Mouse (Mus musculus) liver, embryonic 16.5 days (tissue): ENCODE measurements around the gene Ano6. TPM values are rescaled to one million over a fixed set of nuclear protein-coding genes. Genes with fewer than 3 reads are reported as not detected.

Experiments used
- ATAC-seq: fragments of 200-750 bp; cut with Nextera tagmentation; 2 replicates; pipeline ENCODE4 v1.8.0; 2017; ENCODE audit warnings: low read depth, mild to moderate bottlenecking, moderate number of reproducible peaks, moderate library complexity
- H3K27ac ChIP-seq: fragments of 300-500 bp; sonication (generic); 2 replicates; pipeline ENCODE4 v1.5.1; 2014; ENCODE audit warnings: mild to moderate bottlenecking, low read length
- H3K27me3 ChIP-seq: fragments of 300-500 bp; sonication (generic); 2 replicates; pipeline ENCODE4 v1.6.1; 2014; ENCODE audit warnings: low read depth, low read length, mixed read lengths; ENCODE audit not compliant: control insufficient read depth, insufficient read depth
- H3K36me3 ChIP-seq: fragments of 300-500 bp; sonication (generic); 2 replicates; pipeline ENCODE4 v1.6.1; 2014; ENCODE audit warnings: mild to moderate bottlenecking; ENCODE audit not compliant: control insufficient read depth, insufficient read depth
- H3K4me1 ChIP-seq: fragments of 300-500 bp; sonication (generic); 2 replicates; pipeline ENCODE4 v1.6.1; 2014; ENCODE audit warnings: low read depth, low read length, mixed read lengths; ENCODE audit not compliant: control insufficient read depth
- H3K4me2 ChIP-seq: fragments of 300-500 bp; sonication (generic); 2 replicates; pipeline ENCODE4 v1.6.1; 2014; ENCODE audit warnings: low read depth, low read length, mixed read lengths
- H3K4me3 ChIP-seq: fragments of 300-500 bp; sonication (generic); 2 replicates; pipeline ENCODE4 v1.5.1; 2014; ENCODE audit warnings: low read depth, mild to moderate bottlenecking, low read length
- H3K9ac ChIP-seq: fragments of 300-500 bp; sonication (generic); 2 replicates; pipeline ENCODE4 v1.6.1; 2014; ENCODE audit warnings: low read depth, low read length
- H3K9me3 ChIP-seq: fragments of 300-500 bp; sonication (generic); replicated peaks from 2 replicates; pipeline ENCODE4 v1.6.1; 2016; ENCODE audit warnings: low read length; ENCODE audit not compliant: control insufficient read depth
- WGBS: fragments of 180-500 bp; shearing (Covaris S2); extraction: QIAGEN DNeasy Blood & Tissue Kit; methylation state at CpG from one replicate; pipeline ENCODE4 v1.1.7; 2014; ENCODE audit not compliant: insufficient replicate concordance; 5-methylcytosine and 5-hydroxymethylcytosine counted together
- polyA plus RNA-seq: library from polyadenylated mRNA; unstranded; fragments of >200 nt; fragmentation: Nextera tagmentation; extraction: Ambion mirVana; gene quantifications from 2 replicates; pipeline ENCODE4 v1.2.1, GENCODE M21; 2015

Gene Ano6
- polyA plus RNA-seq, 1 experiment from 2014 or later = 10.5 TPM

DNA sequence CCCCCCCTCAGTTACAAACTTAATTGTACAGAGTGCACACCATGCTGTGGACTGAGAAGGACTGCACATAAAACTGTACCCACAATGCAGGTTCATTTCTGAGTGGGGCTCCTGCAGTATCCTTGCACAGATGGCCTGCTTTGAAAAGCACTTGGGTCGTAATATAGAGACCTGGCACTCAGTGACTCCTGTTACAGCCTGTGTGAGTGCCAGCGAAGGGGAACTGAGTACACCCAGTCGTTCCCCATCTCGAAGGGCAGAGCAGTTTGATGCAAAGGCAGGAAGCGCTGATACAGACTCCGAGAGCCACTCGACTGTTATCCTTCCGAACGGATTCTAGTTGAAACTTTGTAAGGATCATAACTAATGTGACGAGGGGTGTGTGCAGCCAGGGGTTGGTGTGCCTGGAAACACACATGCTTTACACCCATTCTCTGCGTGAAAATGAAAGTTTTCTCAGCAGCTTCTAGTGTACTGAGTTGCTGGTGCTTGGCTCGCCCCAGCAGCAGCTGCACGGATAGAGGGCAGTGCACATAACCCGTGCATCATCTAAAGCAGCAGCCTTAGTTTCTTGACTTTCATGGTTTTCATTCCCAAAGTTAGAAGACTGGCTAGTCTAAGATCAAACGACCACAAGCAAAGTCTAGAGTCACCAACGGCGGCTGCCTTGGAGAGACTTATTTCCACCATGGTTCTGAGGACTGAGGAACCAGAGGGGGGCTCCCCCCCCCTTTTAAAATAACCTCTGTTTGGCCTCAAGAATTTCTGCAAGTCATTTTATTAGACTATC is 74.9 kb downstream of the Ano6 start:
- Histone ChIP-seq H3K4me3 (no peak overlapping the region), H3K4me2 (no peak overlapping the region), H3K27me3 (no peaks in the 10 kb centered on the region), H3K9me3 (no peaks in the 10 kb centered on the region), H3K9ac (no peak overlapping the region), H3K27ac (no peak overlapping the region), H3K36me3 (no peaks in the 10 kb centered on the region), H3K4me1 (no peaks in the 10 kb centered on the region)
- no peak for ATAC-seq
- WGBS = 75% methylated on average over 17 of the region's 17 CpGs

DNA sequence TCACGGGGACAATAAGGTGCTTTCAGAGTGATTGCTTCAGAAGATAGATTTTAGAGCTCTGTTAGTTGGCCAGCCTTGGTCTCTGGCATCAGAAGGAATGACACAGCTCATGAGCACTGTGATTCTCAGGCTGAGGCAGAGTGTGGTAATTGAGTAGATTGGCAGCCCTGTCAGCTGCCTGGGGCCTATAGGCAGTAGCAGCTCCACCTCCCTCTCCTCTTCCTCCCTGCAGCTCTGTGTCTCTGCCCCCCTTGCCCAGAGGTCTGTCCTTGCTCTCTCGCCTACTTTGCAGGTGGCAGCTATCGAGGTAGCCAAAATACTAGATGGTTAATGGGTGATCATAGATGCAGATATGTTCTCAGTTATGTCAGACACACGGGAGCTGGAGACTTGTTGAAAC is 77.5 kb downstream of the Ano6 start:
- 61% methylated on average over 4 of the region's 4 CpGs for WGBS
- Histone ChIP-seq H3K4me1 (peaks cover 9% of the 10 kb centered on the region), H3K27me3 (no peaks in the 10 kb centered on the region), H3K9ac (no peak overlapping the region), H3K9me3 (no peaks in the 10 kb centered on the region), H3K36me3 (no peaks in the 10 kb centered on the region), H3K27ac (no peak overlapping the region), H3K4me2 (no peak overlapping the region), H3K4me3 (no peak overlapping the region)
- ATAC-seq = no peak

DNA sequence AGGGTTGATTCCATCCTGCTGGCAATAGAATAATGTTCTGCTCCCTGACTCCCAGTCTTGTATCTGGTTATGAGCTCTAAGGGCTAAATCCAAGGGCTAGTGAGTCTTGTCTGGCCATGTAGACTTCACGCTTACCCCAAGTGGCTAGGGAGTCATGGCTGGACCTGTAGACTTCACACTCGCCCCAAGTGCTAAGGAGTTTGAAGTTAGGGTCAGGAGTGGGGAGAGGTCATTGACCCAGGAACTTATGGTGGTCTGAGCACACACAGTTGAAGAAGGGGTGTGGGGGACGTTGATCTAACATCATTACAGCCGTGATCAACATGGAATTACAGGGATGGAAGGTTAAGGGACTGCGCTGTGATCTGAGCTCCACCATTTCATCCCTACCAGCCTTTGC is 79.0 kb downstream of the Ano6 start:
- Histone ChIP-seq H3K27ac (no peak overlapping the region), H3K9me3 (no peaks in the 10 kb centered on the region), H3K4me1 (peaks cover 11% of the 10 kb centered on the region), H3K9ac (no peak overlapping the region), H3K27me3 (no peaks in the 10 kb centered on the region), H3K4me3 (no peak overlapping the region), H3K4me2 (no peak overlapping the region), H3K36me3 (no peaks in the 10 kb centered on the region)
- 77% methylated on average over 5 of the region's 5 CpGs for WGBS
- no peak for ATAC-seq

DNA sequence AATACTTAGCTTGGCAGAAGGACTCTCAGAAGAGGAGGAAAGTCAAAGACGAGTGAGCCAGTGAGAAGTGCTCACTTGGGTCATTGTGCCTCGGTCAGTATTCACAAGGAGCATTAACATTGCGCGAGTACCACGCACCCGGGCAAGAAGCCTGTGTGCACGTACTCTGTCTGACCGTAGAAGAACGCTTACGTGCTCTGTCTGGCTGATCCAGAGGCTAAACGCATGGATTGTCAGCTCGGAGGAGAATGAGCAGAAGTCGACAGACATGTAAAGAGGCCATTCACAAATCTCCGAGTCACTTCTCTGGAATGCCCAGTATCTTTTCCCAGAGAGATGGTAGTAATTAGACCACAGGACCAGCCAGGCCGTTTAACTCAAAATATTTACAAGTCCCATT is 81.0 kb downstream of the Ano6 start:
- H3K36me3 ChIP-seq = no peaks in the 10 kb centered on the region
- ATAC-seq = no peak
- H3K27ac ChIP-seq = no peak overlapping the region
- no peak overlapping the region for H3K4me2 ChIP-seq
- 78% methylated on average over 15 of the region's 15 CpGs for WGBS
- H3K27me3 ChIP-seq = no peaks in the 10 kb centered on the region
- no peak overlapping the region for H3K9ac ChIP-seq
- H3K4me1 ChIP-seq = peaks cover 11% of the 10 kb centered on the region
- no peak overlapping the region for H3K4me3 ChIP-seq
- no peaks in the 10 kb centered on the region for H3K9me3 ChIP-seq

DNA sequence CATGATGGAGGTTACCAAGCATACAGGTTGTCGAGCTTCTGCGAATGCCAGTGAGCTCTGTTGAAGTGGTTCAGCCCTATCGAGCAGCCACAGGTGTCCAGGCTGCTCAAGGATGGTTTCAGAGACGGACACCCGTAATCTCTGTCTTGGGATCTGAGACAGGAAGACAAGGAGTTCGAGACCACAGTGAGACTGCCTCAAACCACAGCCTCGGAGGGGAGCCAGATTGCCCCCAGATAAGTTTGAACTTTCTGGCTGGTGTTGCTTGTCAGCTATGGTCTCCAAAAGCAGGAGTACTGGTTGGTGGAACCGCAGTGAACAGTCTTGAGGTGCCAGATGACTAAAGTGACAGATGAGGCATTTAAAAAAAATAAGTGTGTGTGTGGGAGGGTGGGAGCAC is 81.8 kb downstream of the Ano6 start:
- 27% methylated on average over 8 of the region's 8 CpGs for WGBS
- Histone ChIP-seq H3K27ac (no peak overlapping the region), H3K4me1 (peaks cover 11% of the 10 kb centered on the region), H3K27me3 (no peaks in the 10 kb centered on the region), H3K9ac (no peak overlapping the region), H3K9me3 (no peaks in the 10 kb centered on the region), H3K36me3 (no peaks in the 10 kb centered on the region), H3K4me2 (no peak overlapping the region), H3K4me3 (no peak overlapping the region)
- no peak for ATAC-seq

DNA sequence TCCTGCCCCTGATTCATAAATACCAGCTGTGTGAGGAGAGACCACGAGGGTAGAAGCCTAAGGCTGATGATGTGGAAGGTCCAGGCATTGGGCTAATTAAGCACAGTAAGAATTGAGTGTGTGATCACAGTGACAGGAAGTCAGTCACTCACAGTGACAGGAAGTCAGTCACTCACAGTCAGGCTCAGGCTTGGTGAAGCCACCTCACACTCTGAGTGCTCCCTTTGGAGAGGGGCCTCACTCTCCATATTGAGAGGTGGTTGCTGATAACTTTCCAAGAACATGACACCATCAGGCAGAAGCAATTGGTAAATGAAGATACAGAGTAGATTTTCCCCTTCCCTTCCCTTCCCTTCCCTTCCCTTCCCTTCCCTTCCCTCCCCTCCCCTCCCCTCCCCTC is 82.6 kb downstream of the Ano6 start:
- WGBS = 43% methylated on average over 1 of the region's 1 CpGs
- Histone ChIP-seq H3K4me2 (no peak overlapping the region), H3K36me3 (no peaks in the 10 kb centered on the region), H3K27ac (no peak overlapping the region), H3K9me3 (no peaks in the 10 kb centered on the region), H3K4me1 (peaks cover 11% of the 10 kb centered on the region), H3K27me3 (no peaks in the 10 kb centered on the region), H3K9ac (no peak overlapping the region), H3K4me3 (no peak overlapping the region)
- ATAC-seq = no peak

DNA sequence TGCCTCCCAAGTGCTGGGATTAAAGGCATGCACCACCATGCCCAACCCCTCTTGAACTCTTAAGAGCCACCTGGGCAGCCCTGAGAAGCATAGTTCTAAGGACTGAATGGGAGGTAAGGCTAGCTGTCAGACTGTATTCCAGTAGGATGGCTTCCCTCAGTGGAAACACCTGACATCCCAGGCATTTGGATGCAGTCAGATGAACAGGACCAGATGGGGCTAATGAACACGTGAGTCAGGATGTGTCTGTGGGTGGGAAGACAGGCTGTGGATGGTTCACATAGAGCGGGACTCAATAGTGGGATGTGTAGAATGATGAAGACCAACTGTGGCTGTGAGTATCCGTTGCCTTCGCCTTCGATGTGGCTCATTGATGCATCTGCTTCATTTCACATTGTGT is 83.6 kb downstream of the Ano6 start:
- no peak overlapping the region for H3K9ac ChIP-seq
- no peak overlapping the region for H3K27ac ChIP-seq
- no peaks in the 10 kb centered on the region for H3K9me3 ChIP-seq
- no peaks in the 10 kb centered on the region for H3K36me3 ChIP-seq
- 82% methylated on average over 5 of the region's 5 CpGs for WGBS
- H3K4me1 ChIP-seq = peaks cover 11% of the 10 kb centered on the region
- ATAC-seq = no peak
- H3K4me3 ChIP-seq = no peak overlapping the region
- H3K27me3 ChIP-seq = no peaks in the 10 kb centered on the region
- H3K4me2 ChIP-seq = no peak overlapping the region

DNA sequence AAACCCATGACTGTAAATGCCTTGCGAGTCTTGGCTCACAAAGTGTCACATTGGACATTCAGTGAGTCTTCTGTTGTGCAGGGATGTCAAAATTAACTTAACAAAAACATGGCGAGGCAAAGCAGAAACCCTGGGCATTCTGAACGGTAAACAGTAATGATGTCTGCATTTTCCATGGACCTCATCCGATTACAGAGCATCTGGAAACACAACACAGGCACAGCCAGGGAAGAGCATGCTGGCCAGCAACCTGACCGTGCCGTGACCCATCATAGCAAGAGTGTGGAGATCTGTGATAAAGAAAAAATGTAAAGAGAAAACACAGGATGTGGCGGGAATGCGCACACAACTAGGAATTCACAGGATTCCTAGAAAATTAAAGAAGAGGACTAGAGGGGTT is 84.1 kb downstream of the Ano6 start:
- H3K4me3 ChIP-seq = no peak overlapping the region
- H3K9me3 ChIP-seq = no peaks in the 10 kb centered on the region
- no peak for ATAC-seq
- no peak overlapping the region for H3K4me2 ChIP-seq
- H3K4me1 ChIP-seq = peaks cover 11% of the 10 kb centered on the region
- H3K9ac ChIP-seq = no peak overlapping the region
- no peaks in the 10 kb centered on the region for H3K27me3 ChIP-seq
- H3K36me3 ChIP-seq = no peaks in the 10 kb centered on the region
- H3K27ac ChIP-seq = no peak overlapping the region
- 70% methylated on average over 8 of the region's 8 CpGs for WGBS

DNA sequence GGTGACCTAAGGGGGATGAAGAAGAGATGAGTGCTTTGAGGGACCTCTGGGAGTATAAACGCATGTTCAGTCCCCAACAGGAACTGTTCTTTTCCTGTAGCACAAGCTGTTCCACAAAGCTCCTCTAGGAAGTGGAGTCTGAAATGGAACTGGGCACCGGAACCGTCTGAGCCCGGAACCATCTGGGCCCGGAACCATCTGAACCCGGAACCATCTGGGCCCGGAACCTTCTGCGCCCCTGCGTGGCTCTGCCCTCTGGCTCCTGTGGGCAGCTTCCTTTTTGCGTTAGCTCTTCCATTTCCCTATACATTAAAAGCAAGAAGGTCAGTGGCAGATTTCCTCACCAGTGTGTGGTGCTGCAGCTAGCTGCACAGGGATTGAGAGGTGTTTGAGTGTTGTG is 85.3 kb downstream of the Ano6 start:
- no peak overlapping the region for H3K4me3 ChIP-seq
- H3K36me3 ChIP-seq = no peaks in the 10 kb centered on the region
- no peaks in the 10 kb centered on the region for H3K9me3 ChIP-seq
- 66% methylated on average over 10 of the region's 10 CpGs for WGBS
- peaks cover 22% of the 10 kb centered on the region for H3K4me1 ChIP-seq
- H3K4me2 ChIP-seq = no peak overlapping the region
- no peak overlapping the region for H3K9ac ChIP-seq
- ATAC-seq = no peak
- H3K27ac ChIP-seq = no peak overlapping the region
- H3K27me3 ChIP-seq = no peaks in the 10 kb centered on the region
